Mouse (Mus musculus) adrenal gland, postnatal 10 days (tissue): Measurements from ENCODE around the gene Dclk2. TPM values are rescaled to one million over a fixed set of nuclear protein-coding genes. Genes with fewer than 3 reads are reported as not detected.

Experiments used
- DNase-seq: peaks from one replicate; pipeline ENCODE4 v3.0.0; 2021; ENCODE audit warnings: mixed read lengths
- total RNA-seq, 2 experiments: library from RNA; stranded (reverse); gene quantifications; 2 replicates each; pipeline ENCODE4 v1.2.3; 2021

Gene Dclk2
- total RNA-seq, 2 experiments from 2014 or later: 7.7 to 12.6 TPM

DNA sequence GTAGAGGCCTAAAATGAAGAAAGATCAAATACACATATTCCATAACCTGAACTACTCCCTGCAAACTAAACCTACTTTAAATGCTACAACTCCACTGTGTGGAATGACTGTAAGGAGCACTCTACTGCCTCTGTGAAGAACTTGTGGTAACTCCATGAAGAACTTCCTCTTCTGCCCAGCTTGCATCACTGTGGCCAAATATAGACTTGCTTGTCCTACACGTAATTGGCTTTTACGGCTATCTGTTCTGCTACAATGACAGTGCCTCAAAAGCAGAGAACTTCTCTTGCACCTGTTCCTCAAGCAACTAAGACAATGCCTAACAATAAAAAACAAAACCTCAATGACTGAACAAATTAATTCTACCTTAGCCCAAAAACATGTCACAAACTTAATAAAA lies 26.2 kb downstream of the Dclk2 start:
- DNase-seq: no peak

GRCm38 (mm10) chr3:86887512-86887911 lies 33.1 kb downstream of the Dclk2 start:
- no peak for DNase-seq

DNA sequence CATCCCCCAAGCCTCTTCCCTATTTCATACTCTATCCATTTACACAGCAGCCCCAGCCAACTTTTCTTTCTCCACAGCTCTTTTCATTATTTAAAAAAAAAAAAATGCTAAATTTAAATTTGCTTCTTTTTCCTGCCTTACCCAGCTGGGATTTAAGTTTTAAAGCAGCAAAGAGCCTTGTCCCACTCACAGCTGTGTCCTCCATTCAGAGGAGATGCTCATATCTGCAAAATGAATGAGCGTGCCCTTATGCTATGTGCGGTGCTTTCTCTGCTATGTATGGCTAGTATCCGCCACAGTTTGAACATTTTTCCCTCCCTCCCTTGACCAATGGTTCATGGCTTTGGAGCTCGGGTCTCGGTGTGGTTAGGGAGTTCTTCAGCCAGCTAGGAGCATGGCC lies 35.5 kb downstream of the Dclk2 start:
- DNase-seq: no peak

- no peak for DNase-seq
These were observed 36.2 kb downstream of the Dclk2 start for GRCm38 (mm10) chr3:86884481-86884880.

DNA sequence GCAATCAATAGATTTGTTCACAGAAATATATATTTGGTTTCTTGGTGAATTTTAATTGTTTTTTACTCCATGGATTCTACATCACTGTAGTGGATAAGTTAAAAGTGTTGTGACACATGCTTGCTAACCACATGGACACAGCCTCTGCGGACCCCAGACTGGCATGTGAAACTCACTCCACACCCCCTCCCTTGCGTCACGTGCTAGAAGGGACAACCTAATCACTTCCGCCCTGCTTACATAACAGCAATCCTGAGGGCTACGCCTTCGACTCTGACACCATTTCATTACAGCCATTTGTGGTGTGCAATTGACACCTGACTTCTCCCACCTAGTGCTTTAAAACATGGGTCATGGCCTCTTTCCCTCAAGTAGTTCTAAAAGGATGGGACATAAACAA lies 36.7 kb downstream of the Dclk2 start:
- no peak for DNase-seq

GRCm38 (mm10) chr3:86875912-86876311 lies 44.7 kb downstream of the Dclk2 start:
- DNase-seq: no peak

GRCm38 (mm10) chr3:86873092-86873600 lies 47.5 kb downstream of the Dclk2 start:
- DNase-seq: peak; percentile 43

- no peak for DNase-seq
These were observed 49.7 kb downstream of the Dclk2 start for GRCm38 (mm10) chr3:86870952-86871351.

- no peak for DNase-seq
These were observed 50.2 kb downstream of the Dclk2 start for GRCm38 (mm10) chr3:86870411-86870810.

DNA sequence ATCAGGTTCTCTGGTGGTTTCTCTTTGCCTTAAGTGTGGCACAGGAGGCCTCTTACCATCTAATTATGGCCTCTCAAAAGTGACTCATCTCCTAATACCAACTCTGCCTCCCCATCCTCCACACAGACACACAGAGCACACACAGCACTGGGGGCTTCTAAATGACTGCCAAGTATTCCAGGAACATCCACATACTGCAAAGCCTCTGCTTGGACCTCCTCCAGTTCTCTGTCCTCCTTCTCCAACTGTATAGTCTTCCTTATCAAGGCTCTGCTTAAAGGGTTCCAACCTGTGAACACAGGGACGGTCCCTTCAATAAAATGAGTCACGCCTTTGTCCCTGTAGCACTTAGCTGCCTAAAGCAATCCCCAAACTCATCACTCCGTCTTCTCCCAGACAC lies 51.9 kb downstream of the Dclk2 start:
- DNase-seq: no peak

- DNase-seq: no peak
These were observed 57.2 kb downstream of the Dclk2 start for GRCm38 (mm10) chr3:86863327-86864008.

GRCm38 (mm10) chr3:86862939-86863311 lies 57.7 kb downstream of the Dclk2 start:
- DNase-seq: no peak

DNA sequence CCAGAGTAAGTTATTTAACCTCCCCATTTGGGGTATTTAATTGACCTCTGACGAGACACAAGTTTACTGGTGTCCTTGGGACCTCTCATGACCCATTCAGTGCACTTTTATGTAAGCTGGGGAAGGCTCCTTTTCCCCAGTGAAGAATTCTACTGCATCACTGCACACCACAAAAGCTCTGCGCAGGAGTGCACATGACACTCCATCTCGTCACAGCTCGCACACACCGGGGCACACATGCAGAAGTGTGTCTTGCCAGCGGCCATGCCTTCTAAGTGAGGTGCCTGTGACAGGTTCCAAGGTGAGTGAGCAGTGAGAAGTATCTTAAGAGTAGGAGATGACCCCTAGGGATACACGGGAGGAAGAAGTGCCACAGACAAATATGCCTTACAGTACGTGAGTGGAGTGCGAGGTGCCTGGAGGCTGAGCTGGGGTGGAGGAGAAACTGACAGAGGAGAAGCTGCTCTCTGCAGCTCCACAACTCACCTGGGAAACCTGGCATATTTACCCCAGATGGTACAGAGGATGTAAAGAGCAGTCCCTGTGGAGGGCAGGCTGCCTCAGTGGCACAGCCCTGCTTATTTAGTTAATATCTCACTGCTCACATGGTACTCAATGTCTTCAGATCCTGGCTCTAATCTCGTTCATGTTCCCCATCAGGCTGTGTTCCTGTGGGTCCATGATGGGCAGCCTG lies 58.3 kb downstream of the Dclk2 start:
- no peak for DNase-seq

GRCm38 (mm10) chr3:86859791-86860190 lies 60.9 kb downstream of the Dclk2 start:
- no peak for DNase-seq

DNA sequence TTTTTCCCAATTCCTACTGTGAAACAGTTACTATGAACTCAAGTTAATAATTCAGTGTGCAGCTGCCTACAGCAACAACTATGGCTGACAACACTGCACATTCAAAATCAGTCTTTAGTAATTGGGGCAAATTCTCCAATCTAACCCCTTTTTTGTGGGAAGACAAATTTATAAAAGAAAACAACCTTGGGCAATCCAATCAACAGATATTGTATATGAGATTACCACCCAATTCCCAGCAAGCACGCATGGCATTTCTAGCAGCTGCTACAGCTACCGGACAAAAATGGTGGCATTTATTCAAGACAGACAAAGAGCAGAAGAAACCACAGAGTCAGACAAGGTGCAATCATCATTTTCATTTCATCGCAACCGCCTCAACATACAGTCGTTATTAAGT lies 62.0 kb downstream of the Dclk2 start:
- no peak for DNase-seq

DNA sequence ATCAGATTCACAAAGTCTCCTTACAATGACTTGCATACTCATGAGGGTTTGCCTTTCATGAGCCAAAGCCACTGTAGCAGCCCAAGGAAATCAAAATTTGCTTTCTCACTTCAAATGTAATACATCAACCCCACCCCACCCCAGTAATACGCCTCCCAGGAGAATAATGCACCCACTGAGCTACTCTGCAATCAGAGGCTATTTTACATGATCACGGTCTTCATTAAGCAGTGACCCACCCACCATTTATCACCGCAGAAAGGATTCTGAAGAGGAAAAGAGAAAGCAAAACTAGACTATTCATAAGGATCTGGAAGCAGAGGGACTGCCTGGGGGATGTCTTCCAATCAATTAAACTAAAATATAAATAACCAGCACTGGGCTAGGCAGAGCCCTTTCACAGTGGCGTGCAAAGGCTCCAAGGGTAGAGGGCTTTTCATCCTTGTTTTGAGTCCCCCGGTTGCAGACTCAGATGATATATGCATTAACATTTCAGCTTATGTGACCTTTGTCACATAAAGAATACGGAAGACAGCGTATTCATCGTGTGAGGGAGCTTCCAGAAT lies 62.7 kb downstream of the Dclk2 start:
- no peak for DNase-seq

DNA sequence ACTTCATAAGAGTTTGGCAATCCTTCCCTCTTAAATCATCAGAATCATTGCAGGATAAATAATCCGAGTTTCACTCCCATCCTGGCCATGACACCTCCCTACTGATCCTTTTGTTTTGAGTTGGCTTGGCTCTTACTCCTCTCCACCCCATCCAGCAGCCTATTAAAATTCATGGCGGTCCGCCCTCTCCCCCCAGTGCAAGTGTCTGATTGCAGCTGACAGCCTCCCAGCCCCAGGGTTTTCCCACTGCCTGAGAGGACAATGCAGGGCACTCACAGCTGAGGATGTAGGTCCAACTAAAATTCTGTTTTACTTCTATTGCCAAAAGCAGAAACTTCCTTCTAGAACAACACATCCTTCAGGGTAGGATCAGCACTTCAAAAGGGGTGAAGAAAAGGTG lies 67.8 kb downstream of the Dclk2 start:
- no peak for DNase-seq

DNA sequence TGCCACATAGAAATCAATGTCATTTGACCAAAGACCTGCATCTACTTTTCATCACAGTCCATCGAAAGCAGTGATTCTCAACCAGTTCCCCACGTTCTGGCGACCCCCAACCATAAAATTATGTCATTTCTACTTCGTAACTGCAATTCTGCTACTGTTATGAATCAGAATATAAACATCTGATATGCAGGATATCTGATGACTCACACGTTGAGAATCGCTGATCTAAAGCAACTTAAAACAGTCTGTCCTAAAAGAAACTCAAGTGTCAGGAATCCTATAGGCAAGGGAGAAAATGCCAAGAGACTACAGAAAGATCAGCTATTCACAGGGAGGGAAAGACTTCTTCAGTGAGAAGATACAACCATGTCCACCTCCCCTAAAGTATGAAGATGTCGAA lies 69.5 kb downstream of the Dclk2 start:
- no peak for DNase-seq

- no peak for DNase-seq
These were observed 70.1 kb downstream of the Dclk2 start for GRCm38 (mm10) chr3:86850394-86851030.

DNA sequence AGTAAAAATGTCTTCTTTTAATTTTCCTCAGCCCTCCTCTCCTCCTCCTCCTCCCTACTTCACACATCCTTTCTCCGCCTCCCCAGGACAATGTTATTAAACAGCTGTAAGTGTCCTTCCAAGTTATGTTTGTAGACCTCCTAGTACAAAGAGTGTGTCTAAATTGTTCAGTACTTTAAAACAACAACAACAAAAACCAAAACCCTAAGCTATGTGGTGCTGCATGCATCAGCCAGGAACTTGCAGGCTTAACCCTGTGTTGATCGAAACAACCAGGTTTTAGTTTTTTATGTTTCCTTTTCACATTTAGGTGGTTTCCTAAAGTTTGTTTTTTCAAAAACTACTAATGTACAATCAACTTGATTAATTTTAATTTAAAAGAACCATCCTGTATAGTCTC lies 71.3 kb downstream of the Dclk2 start:
- no peak for DNase-seq

DNA sequence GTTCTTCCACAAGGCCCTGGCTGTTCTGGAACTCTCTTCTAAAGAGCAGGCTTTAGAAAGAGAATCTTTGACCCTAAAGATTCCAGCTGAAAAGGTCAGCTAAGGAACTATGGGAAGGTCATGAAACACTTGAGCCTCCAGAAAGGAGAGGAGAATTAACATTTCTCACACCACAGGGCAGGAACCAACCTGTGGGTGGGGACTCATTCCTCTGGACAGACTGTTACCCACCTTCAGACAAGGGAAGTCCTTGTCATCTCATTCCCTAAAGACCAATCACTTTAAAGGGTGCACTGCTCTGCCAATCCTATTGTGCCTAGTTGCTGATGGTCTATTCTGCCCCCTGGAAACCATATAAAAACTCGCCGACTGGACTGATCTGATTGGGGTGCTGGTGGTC lies 73.1 kb downstream of the Dclk2 start:
- no peak for DNase-seq

GRCm38 (mm10) chr3:86846036-86846435 lies 74.6 kb downstream of the Dclk2 start:
- no peak for DNase-seq

DNA sequence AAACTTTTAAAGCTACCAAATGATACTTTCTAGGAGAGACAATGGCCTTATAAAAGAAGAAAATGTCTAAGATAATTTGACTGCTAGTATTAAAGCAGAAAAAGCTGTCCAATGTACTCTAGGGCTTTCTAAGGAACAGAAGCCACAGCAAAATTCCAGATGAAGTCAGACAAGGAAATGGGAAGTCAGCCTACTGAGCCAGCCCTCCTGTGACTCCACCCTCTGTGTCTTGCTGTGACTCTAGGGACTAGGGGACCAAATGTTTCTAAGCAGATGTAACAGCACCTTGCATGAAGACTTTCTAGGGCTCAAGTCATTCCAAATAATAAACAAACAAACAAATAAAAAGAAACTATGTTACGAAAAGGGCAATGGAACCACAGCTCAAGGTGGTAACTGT lies 75.1 kb downstream of the Dclk2 start:
- no peak for DNase-seq
